Mouse (Mus musculus) B cell, adult (primary cell): Measurements from ENCODE around the gene Vcl. TPM values are rescaled to one million over a fixed set of nuclear protein-coding genes. Genes with fewer than 3 reads are reported as not detected.

Experiments used
- total RNA-seq: library from RNA; stranded (reverse); gene quantifications from 4 replicates; pipeline ENCODE4 v1.2.4, GENCODE M21; 2023; ENCODE audit not compliant: inconsistent age

Vcl gene
- 20.7 to 22.3 TPM (median 21.9 TPM) in 4 replicates for total RNA-seq

DNA sequence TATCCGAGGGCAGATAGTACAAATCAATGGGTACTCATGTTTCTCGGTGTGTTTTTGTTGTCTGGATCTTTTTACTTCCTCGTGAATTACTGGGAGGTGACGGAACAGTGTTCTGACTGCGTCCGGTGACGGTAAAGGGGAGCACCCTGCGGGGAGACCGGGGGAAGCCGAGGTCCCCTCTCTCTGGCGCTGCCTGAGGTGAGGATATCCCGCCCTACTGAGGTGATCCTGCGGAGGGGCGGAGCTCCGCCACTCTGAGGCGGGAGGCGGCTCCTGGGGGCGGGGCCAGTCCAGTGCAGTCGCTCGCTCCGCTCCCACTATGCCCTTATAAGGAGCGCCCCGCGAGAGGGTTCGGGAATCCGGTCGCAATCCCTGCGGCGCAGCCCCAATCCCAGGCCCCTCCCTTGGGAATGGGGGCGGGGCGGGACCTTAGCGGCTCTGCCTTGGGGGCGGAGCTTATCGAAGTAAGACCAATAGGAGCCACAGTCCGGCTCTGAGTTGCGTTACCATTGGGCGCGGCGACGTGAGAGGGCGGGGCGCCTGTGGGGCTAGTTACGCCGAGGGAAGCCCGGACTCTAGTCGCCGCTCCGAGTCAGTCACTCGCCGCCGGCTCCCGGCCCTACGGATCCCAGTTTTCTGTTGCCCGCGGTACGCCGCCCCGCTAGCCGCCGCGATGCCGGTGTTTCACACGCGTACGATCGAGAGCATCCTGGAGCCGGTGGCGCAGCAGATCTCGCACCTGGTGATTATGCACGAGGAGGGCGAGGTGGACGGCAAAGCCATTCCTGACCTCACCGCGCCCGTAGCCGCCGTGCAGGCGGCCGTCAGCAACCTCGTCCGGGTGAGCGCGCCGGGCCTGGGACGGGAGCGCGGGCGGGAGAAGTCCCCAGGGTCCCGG, at the start of gene Vcl:
Vcl (plus strand) TSS at position 551 of the 898 bp plus-strand sequence.

GRCm38 (mm10) chr14:21052112-21052780, 123.0 kb downstream of the Vcl start, which contains the start of the genes Ap3m1 and Adk:
Gene Ap3m1, minus strand, starts transcription at chr14:21052508.
Gene Adk, plus strand, starts transcription at chr14:21052574.

Other genes starting within 250 kb of the Vcl start
- gene Fut11, start 234.4 kb upstream of the Vcl start, total RNA-seq, result 6.0 to 8.5 TPM (median 7.1 TPM) in 4 replicates
- 30.7 to 45.8 TPM (median 37.1 TPM) in 4 replicates for gene Chchd1, start 226.4 kb upstream of the Vcl start, total RNA-seq
- 193 to 211 TPM (median 204 TPM) in 4 replicates for gene Zswim8, start 221.8 kb upstream of the Vcl start, total RNA-seq
- 43.6 to 64.0 TPM (median 51.3 TPM) in 4 replicates for gene Ndst2, start 194.8 kb upstream of the Vcl start, total RNA-seq
- 17.5 to 27.2 TPM (median 21.8 TPM) in 4 replicates for gene Camk2g, start 135.3 kb upstream of the Vcl start, total RNA-seq
- 1.4 to 2.9 TPM (median 2.0 TPM) in 4 replicates for gene Plau, start 92.7 kb upstream of the Vcl start, total RNA-seq
- gene Ap3m1, start 123.1 kb downstream of the Vcl start, total RNA-seq, result 43.3 to 57.2 TPM (median 47.2 TPM) in 4 replicates
- 12.5 to 17.6 TPM (median 15.7 TPM) in 4 replicates for gene Adk, start 123.2 kb downstream of the Vcl start, total RNA-seq